Mouse (Mus musculus) kidney, embryonic 16.5 days (tissue): ENCODE data around the gene Pip5k1b. TPM values are rescaled to one million over a fixed set of nuclear protein-coding genes. Genes with fewer than 3 reads are reported as not detected.

Experiments
- ATAC-seq: fragments of 200-750 bp; cut with Nextera tagmentation; 2 replicates; pipeline ENCODE4 v1.8.0; 2017; ENCODE audit warnings: moderate TSS enrichment; ENCODE audit not compliant: low FRiP score, low TSS enrichment
- H3K27ac ChIP-seq: fragments of 300-500 bp; sonication (generic); 2 replicates; pipeline ENCODE4 v1.5.1; 2014; ENCODE audit warnings: low read length
- H3K27me3 ChIP-seq: fragments of 300-500 bp; sonication (generic); 2 replicates; pipeline ENCODE4 v1.6.1; 2014; ENCODE audit warnings: low read length, control low read depth, mixed read lengths; ENCODE audit not compliant: insufficient read depth
- H3K36me3 ChIP-seq: fragments of 300-500 bp; sonication (generic); 2 replicates; pipeline ENCODE4 v1.6.1; 2014; ENCODE audit warnings: low read length, control low read depth, mixed read lengths; ENCODE audit not compliant: insufficient read depth
- H3K4me1 ChIP-seq: fragments of 300-500 bp; sonication (generic); 2 replicates; pipeline ENCODE4 v1.6.1; 2014; ENCODE audit warnings: low read length, control low read depth, mixed read lengths; ENCODE audit not compliant: insufficient read depth
- H3K4me2 ChIP-seq: fragments of 300-500 bp; sonication (generic); replicated peaks from 2 replicates; pipeline ENCODE4 v1.6.1; 2014; ENCODE audit warnings: low read depth, low read length
- H3K4me3 ChIP-seq: fragments of 300-500 bp; sonication (generic); 2 replicates; pipeline ENCODE4 v1.5.1; 2014; ENCODE audit warnings: mild to moderate bottlenecking, low read length
- H3K9ac ChIP-seq: fragments of 300-500 bp; sonication (generic); replicated peaks from 2 replicates; pipeline ENCODE4 v1.6.1; 2014; ENCODE audit warnings: low read length
- H3K9me3 ChIP-seq: fragments of 300-500 bp; sonication (generic); 2 replicates; pipeline ENCODE4 v1.6.1; 2016; ENCODE audit warnings: low read length, control low read depth
- WGBS: fragments of 180-500 bp; shearing (Covaris S2); extraction: QIAGEN DNeasy Blood & Tissue Kit; methylation state at CpG from one replicate; pipeline ENCODE4 v1.1.7; 2014; 5-methylcytosine and 5-hydroxymethylcytosine counted together
- polyA plus RNA-seq: library from polyadenylated mRNA; unstranded; fragments of >200 nt; fragmentation: Nextera tagmentation; extraction: Ambion mirVana; gene quantifications from 2 replicates; pipeline ENCODE4 v1.2.1, GENCODE M21; 2015

Gene Pip5k1b
- polyA plus RNA-seq, 1 experiment from 2014 or later = 2.2 TPM

GRCm38 (mm10) chr19:24548337-24548736 is 7.3 kb downstream of the Pip5k1b start:
- H3K4me1 ChIP-seq = no peaks in the 10 kb centered on the region
- H3K4me2 ChIP-seq = no peak overlapping the region
- 0 out of 2 replicates have a peak, but pooled peaks cover 2% of the 10 kb centered on the region for H3K36me3 ChIP-seq
- WGBS = 88% methylated on average over 9 of the region's 9 CpGs
- no peak overlapping the region for H3K4me3 ChIP-seq
- ATAC-seq = no peak
- peaks cover 13% of the 10 kb centered on the region for H3K9me3 ChIP-seq
- H3K27ac ChIP-seq = no peak overlapping the region
- no peak overlapping the region for H3K9ac ChIP-seq
- H3K27me3 ChIP-seq = no peaks in the 10 kb centered on the region

GRCm38 (mm10) chr19:24546153-24546552 is 9.5 kb downstream of the Pip5k1b start:
- Histone ChIP-seq H3K27me3 (no peaks in the 10 kb centered on the region), H3K4me1 (no peaks in the 10 kb centered on the region), H3K9ac (no peak overlapping the region), H3K4me3 (no peak overlapping the region), H3K36me3 (0 out of 2 replicates have a peak, but pooled peaks cover 2% of the 10 kb centered on the region), H3K9me3 (peaks cover 13% of the 10 kb centered on the region), H3K4me2 (no peak overlapping the region), H3K27ac (no peak overlapping the region)
- WGBS = 77% methylated on average over 10 of the region's 10 CpGs
- no peak for ATAC-seq

GRCm38 (mm10) chr19:24543386-24544350 is 12.0 kb downstream of the Pip5k1b start:
- no peak overlapping the region for H3K27ac ChIP-seq
- no peak overlapping the region for H3K4me2 ChIP-seq
- 0 out of 2 replicates have a peak, but pooled peaks cover 2% of the 10 kb centered on the region for H3K36me3 ChIP-seq
- no peak overlapping the region for H3K9ac ChIP-seq
- H3K27me3 ChIP-seq = no peaks in the 10 kb centered on the region
- H3K4me1 ChIP-seq = no peaks in the 10 kb centered on the region
- peaks cover 13% of the 10 kb centered on the region for H3K9me3 ChIP-seq
- H3K4me3 ChIP-seq = no peak overlapping the region
- ATAC-seq = no peak
- 75% methylated on average over 14 of the region's 14 CpGs for WGBS

DNA sequence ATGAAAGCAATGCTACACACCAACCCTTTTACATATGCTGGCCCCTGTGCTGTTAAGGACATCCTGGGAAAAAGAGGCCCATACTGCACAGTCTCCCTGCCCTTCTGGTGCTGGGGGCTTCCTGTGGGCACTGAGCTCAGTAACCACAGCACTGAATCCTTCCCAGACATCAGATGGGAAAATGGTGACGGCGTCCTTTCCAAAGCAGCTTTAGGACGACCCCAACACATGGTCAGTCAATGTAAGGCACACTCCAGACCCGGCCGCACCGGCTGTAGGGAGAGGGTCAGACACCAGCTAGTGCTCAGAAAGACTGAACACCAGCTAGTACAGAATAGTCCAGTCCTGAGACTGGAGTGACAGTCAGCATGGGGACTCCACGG is 13.4 kb downstream of the Pip5k1b start:
- H3K4me1 ChIP-seq = no peaks in the 10 kb centered on the region
- no peak for ATAC-seq
- WGBS = 90% methylated on average over 7 of the region's 7 CpGs

DNA sequence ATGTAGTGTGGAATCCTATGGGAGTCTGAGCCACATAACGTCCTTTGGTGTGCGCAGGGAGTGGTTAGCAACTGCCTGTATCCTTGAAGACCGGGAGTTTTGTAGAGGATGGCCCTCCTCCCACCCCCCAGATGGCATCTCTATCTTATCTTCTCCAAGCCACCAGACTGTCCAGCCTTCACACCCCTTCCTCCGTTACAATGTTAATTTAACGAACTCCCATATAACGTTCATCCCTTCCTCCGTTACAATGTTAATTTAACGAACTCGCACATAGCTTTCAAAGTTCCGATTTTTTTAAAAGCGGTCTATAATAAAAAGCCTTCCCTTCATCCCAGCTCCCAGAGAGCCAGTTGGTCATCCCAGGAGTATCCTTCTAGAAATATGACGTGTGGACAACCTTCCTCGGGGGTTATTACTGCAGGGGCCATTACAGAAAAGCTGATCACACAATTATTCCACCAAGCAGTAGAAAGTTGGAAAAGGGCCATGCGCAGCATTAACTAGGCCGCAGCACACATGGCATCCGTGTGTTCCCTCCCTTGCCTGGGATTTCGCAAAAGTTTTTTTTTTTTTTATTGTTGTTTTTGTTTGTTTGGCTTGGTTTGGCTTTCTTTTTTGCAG is 13.9 kb downstream of the Pip5k1b start:
- H3K4me3 ChIP-seq = no peak overlapping the region
- H3K4me2 ChIP-seq = no peak overlapping the region
- no peak overlapping the region for H3K9ac ChIP-seq
- ATAC-seq = no peak
- no peak overlapping the region for H3K27ac ChIP-seq
- H3K27me3 ChIP-seq = no peaks in the 10 kb centered on the region
- H3K4me1 ChIP-seq = no peaks in the 10 kb centered on the region
- no peaks in the 10 kb centered on the region for H3K36me3 ChIP-seq
- H3K9me3 ChIP-seq = no peaks in the 10 kb centered on the region
- WGBS = 89% methylated on average over 17 of the region's 17 CpGs

More for the DNA sequence above, 13.4 kb downstream of the Pip5k1b start:
- Histone ChIP-seq H3K36me3 (no peaks in the 10 kb centered on the region), H3K9me3 (no peaks in the 10 kb centered on the region), H3K4me3 (no peak overlapping the region), H3K9ac (no peak overlapping the region), H3K4me2 (no peak overlapping the region), H3K27me3 (no peaks in the 10 kb centered on the region), H3K27ac (no peak overlapping the region)

DNA sequence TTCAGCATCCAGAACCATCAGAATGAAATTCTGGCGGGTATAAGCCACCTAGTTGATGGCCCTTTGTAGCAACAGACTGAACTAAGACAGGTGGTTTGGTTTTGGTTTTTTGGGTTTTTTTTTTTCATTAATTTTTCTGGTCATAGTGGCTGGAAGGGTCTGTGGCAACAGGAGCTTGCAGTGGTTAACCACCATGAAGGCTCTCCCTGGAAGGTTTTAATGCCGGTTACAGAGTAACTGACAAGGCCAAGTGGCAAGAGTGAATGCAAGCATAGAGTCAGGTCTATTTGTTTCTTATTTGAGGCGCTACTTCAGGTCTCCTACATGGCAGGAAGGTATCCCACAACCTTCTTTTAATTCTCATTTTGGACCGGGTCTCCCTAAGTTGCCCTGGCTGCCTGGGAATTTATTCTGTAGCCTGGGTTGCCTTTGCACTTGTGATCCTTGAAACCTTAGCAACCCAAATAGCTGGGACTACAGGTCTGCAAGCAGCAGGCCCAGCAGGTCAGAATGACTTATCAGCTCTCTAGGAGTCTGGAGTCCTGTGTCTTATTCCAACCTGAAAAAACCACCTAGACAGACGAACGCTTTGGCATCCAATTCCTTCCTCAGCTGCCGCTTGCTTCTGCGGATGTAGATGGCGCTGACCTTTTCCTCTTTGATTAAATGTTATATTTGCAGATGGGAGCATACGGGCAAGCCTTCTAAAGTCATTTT is 14.6 kb downstream of the Pip5k1b start:
- Histone ChIP-seq H3K4me2 (no peak overlapping the region), H3K36me3 (no peaks in the 10 kb centered on the region), H3K9me3 (no peaks in the 10 kb centered on the region), H3K9ac (no peak overlapping the region), H3K27ac (no peak overlapping the region), H3K4me1 (no peaks in the 10 kb centered on the region), H3K27me3 (no peaks in the 10 kb centered on the region), H3K4me3 (no peak overlapping the region)
- ATAC-seq = no peak
- WGBS = 91% methylated on average over 10 of the region's 10 CpGs

- 80% methylated on average over 1 of the region's 1 CpGs for WGBS
- ATAC-seq = no peak
- no peak overlapping the region for H3K4me2 ChIP-seq
Measured at GRCm38 (mm10) chr19:24539041-24539440, 16.6 kb downstream of the Pip5k1b start.

GRCm38 (mm10) chr19:24538181-24538580 is 17.5 kb downstream of the Pip5k1b start:
- no peaks in the 10 kb centered on the region for H3K4me1 ChIP-seq
- H3K36me3 ChIP-seq = no peaks in the 10 kb centered on the region
- 91% methylated on average over 6 of the region's 6 CpGs for WGBS
- H3K4me2 ChIP-seq = no peak overlapping the region
- no peak overlapping the region for H3K9ac ChIP-seq
- H3K27me3 ChIP-seq = no peaks in the 10 kb centered on the region
- no peak overlapping the region for H3K4me3 ChIP-seq
- H3K9me3 ChIP-seq = no peaks in the 10 kb centered on the region
- ATAC-seq = no peak
- no peak overlapping the region for H3K27ac ChIP-seq

More at GRCm38 (mm10) chr19:24539041-24539440, 16.6 kb downstream of the Pip5k1b start:
- no peaks in the 10 kb centered on the region for H3K9me3 ChIP-seq
- no peaks in the 10 kb centered on the region for H3K27me3 ChIP-seq
- no peak overlapping the region for H3K27ac ChIP-seq
- H3K4me3 ChIP-seq = no peak overlapping the region
- H3K36me3 ChIP-seq = no peaks in the 10 kb centered on the region
- H3K4me1 ChIP-seq = no peaks in the 10 kb centered on the region
- H3K9ac ChIP-seq = no peak overlapping the region

- WGBS = 66% methylated on average over 4 of the region's 4 CpGs
- H3K4me3 ChIP-seq = no peak overlapping the region
- H3K9me3 ChIP-seq = no peaks in the 10 kb centered on the region
- H3K4me1 ChIP-seq = no peaks in the 10 kb centered on the region
- H3K27ac ChIP-seq = no peak overlapping the region
- no peak overlapping the region for H3K4me2 ChIP-seq
- no peak for ATAC-seq
- no peaks in the 10 kb centered on the region for H3K36me3 ChIP-seq
- no peak overlapping the region for H3K9ac ChIP-seq
- H3K27me3 ChIP-seq = no peaks in the 10 kb centered on the region
Measured at GRCm38 (mm10) chr19:24537691-24538090, 18.0 kb downstream of the Pip5k1b start.
